Mouse (Mus musculus) left cerebral cortex, postnatal 25 days (tissue): ENCODE measurements around the gene H60c. TPM values are rescaled to one million over a fixed set of nuclear protein-coding genes. Genes with fewer than 3 reads are reported as not detected.
A peak's percentile ranks its signal among the peaks of the same experiment; 100 is the strongest.
"Not testable (repeated sequence)": the region's sequence is repeated elsewhere in the genome, so short reads cannot be mapped to it uniquely, and the experiment has no call there.

Experiments
- DNase-seq, 2 experiments: peaks; one replicate each; pipeline ENCODE4 v3.0.0; 2022; ENCODE audit warnings: low spot score in 2 of 2, mixed read lengths in 1 of 2
- intact Hi-C: fragments of 180-260 bp; cut with DNase I; formaldehyde crosslinking; loops from one replicate; pipeline ENCODE4 v1.15.1; 2025
- total RNA-seq, 2 experiments: library from RNA; stranded (reverse); gene quantifications; 2 replicates each; pipeline ENCODE4 v1.2.3; 2021

The H60c gene
- total RNA-seq: not detected

DNA sequence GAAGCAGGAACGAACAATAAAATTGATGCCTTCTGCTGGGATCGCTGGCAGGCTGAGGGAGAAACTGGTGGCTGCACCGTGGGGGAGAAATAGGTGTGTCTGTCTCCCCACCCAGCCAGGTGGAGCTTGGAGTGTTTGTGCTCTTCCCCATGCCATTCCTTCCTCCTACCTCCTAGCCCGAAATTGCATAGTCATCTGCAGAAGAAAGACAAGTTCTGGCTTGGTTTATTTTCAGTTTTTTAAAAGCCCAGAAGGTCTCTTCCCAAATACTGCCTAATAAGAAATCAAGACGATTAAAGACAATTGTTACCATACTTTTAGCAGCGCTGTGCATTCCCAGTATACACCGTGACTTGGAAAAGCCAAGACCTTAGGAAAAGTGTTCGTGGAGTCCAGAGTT lies at the start of gene H60c:
TSS of gene H60c (minus strand) at position 101 of the 400 bp plus-strand sequence.
- intact Hi-C loops: no loop called here
- no peak for DNase-seq

GRCm38 (mm10) chr10:3308821-3309206 lies 41.2 kb upstream of the H60c start:
- no peak for DNase-seq
- intact Hi-C loops: no loop called here

DNA sequence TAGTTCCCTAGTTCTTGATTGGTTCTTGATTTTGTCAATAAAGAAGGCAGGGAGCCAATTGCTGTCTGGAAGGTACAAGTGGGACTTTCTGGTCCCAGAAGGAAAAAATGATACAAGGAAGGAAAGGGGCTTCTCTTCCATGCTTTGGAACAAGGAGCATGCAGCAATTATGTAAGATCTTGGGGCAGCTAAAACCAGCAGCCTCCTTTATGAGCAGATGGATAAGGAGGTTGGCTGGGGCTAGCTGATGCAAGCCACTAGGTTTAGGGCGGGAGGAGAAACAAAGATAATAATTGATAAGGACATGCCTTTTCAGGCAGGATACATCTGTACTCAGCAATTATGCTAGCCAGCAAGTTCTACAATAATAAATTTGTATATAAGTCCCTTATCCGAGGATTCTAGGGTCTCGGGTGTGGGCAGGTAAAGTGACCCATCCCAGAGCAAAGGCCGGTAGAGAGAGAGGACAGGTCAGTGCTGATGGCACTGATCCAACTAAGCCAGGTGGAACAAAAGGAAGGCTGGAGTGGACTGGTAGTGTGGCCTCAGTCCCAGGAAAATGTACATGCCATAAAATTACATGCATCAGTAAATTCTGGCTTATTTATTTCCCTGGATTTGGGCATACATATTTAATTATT lies 40.7 kb upstream of the H60c start:
- intact Hi-C loops: no loop called here
- peak; percentile 5 to 7 for DNase-seq

- intact Hi-C loops: no loop called here
- DNase-seq: peak; percentile 61 to 83
These were observed 40.2 kb upstream of the H60c start for GRCm38 (mm10) chr10:3307752-3308151.

GRCm38 (mm10) chr10:3293969-3294368 lies 26.4 kb upstream of the H60c start:
- intact Hi-C loops: no loop called here
- no peak for DNase-seq

- no peak for DNase-seq
- intact Hi-C loops: no loop called here
These were observed 13.5 kb upstream of the H60c start for GRCm38 (mm10) chr10:3281047-3281446.

GRCm38 (mm10) chr10:3274065-3274464 lies 6.5 kb upstream of the H60c start:
- no peak for DNase-seq
- intact Hi-C loops: no loop called here

DNA sequence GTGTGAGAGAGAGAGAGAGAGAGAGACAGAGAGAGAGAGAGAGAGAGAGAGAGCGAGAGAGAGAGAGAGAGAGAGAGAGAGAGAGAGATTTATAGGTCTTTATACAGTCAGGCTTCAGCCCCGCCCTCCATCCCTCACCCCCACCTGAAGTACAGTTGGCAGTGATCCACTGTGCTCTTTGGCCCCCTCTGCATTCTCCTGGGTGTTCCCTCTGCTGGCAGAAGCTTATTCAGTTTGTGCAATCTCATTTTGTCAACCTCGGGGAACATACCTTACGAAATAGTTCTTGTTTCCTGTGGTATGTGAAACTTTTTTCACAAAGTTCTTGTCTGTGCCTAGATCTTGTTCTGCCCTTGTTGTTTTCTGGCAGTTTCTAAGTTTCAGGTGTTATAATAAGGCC lies 3.5 kb upstream of the H60c start:
- intact Hi-C loops: no loop called here
- no peak for DNase-seq

- no peak for DNase-seq
- intact Hi-C loops: no loop called here
These were observed 842 bp downstream of the H60c start for GRCm38 (mm10) chr10:3266729-3267128.

DNA sequence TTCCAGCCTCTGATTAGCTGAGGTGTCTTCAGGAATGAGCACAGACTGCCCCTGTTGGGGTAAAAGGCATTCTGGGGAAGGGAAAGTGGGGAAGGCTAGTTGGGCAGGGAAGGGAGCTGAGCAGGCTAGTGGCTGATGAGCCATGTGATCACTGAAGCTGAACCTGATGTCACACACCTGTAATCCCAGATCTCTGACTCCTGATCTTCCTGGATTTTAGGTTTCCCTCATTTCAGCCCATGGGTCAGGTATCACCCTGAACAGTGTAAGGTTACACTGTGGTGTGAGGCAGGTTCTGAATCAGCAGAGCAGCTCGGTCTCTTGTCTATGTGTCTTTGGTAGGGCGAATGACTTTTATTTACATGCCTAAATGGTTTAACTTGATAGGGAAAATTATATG lies 4.8 kb downstream of the H60c start:
- intact Hi-C loops: no loop called here
- DNase-seq: no peak

GRCm38 (mm10) chr10:3257391-3257790 lies 10.2 kb downstream of the H60c start:
- DNase-seq: no peak
- intact Hi-C loops: no loop called here

GRCm38 (mm10) chr10:3238436-3238835 lies 29.1 kb downstream of the H60c start:
- DNase-seq, intact Hi-C loops: not testable (repeated sequence)

DNA sequence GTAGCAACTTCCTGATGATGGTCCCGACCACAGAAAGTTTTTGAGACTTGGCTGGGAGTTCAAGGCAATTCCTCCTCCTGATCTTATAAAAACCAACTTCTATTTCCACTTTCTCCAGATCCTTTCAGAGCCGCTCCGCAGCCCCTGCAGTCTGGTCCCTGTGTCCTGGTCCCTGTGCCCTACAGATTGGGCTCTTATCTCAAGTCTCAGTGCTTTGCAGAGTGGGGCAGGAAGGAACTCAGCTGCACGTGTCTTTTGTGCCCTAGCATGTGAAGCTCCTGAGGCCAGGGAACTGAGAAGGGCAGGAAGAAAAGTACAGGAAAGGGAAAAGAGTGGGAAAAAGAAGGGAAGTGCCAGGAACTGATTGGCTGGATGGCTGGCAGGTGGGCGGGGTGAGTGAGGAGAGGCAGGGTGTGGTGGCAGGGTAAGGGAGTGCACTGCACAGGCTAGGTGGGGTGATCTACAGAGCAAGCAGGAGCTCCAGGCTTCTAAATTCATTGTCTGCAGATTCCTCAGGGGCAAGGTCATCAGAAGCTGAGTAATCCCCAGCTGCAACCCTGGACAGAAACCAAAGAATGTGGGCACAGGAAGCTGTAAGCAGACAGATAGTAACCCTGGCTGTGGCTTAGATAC lies 30.8 kb downstream of the H60c start:
- intact Hi-C loops: no loop called here
- DNase-seq: no peak

- intact Hi-C loops: no loop called here
- DNase-seq: no peak
These were observed 39.0 kb downstream of the H60c start for GRCm38 (mm10) chr10:3228447-3229195.

Other genes with a start within 250 kb of the H60c start
- gene Ppp1r14c, start 98.3 kb upstream of the H60c start, total RNA-seq: 10 to 100 TPM; 19.8 to 20.5 TPM